Mouse (Mus musculus): Measurements from ENCODE around the gene Ccdc12.

The Ccdc12 gene

GRCm38 (mm10) chr9:110709640-110710258 lies 53.4 kb downstream of the Ccdc12 start:
- DNase-seq (ENCODE audit: low spot score) = peak; percentile 84

GRCm38 (mm10) chr9:110711532-110711931 lies 55.2 kb downstream of the Ccdc12 start:
- no peak for DNase-seq (ENCODE audit: low spot score)

DNA sequence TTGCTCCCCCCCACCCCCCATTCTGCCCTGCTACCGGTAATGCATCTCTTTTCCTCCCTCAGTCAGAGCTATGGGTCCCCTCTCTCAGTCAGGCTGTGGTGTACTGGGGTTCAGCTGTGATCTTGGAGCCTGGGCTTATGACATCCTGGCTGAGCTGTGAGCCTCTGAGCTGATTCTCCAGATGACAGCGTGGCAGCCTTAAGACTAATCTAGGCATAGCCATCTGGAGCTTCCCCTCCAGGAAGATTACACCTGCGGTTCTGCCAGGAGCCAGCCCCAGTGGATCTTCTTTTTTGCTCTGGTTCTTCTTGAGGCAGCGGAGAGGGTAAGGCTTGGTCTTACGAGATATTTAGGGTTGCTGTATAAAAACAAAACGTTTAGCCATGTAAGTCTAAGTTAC lies 55.7 kb downstream of the Ccdc12 start:
- DNase-seq (ENCODE audit: low spot score) = no peak

- DNase-seq (ENCODE audit: low spot score) = no peak
Measured at GRCm38 (mm10) chr9:110712545-110712944, 56.2 kb downstream of the Ccdc12 start.

DNA sequence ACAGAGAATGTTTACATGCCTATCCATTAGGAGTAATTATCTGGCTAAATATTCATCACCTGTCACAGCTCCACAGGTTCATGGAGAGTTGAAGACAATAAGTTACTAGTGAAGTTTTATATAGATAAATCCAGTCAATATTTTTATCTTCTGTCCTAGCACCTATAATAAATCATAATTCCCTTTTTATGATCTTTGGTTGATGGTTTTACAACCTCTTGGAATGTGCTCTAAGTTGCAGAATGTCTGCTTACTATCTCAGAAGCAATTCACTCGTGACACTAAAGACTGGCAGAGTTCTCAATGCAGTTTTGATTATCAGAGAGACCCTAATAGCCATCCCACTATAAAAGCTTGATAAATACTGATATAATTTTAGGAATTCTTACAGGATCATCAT lies 57.1 kb downstream of the Ccdc12 start:
- DNase-seq (ENCODE audit: low spot score) = no peak

DNA sequence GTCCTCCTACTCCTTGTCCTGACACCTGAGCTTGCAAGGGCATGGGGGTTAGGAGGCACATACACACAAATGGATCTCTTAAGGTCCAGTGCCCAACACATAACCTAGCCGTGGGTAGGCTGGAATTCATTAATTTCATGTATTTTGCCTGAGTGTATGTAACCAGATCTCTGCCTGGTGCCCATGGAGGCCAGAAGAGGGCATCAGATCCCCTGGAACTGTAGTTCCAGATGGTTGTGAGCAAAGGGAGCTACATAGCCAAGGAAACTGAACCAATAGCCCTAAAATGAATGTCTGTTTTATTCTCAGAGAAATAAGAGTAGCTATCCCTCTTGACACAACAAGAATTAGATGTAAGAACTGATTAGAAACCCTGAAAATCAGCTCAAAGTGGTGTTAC lies 59.1 kb downstream of the Ccdc12 start:
- DNase-seq (ENCODE audit: low spot score) = no peak

DNA sequence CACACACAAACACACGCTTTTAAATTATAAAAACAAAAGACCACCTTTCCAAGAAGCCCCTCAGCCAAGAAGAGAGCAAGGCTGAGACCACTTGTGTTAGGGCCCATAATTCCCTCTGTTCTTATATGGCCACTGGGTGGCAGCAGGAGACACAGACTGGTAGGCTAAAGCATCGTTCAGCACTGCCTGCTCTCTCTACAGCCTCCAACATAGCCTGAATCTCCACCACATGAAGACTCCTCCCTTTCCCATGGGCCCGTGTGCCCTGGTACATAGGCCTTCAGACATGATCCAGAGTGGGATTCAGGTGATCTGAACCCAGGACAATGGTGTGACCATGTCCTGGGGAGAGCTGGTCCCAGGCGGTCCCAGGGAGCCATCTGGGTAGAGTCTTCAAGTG lies 60.5 kb downstream of the Ccdc12 start:
- DNase-seq (ENCODE audit: low spot score) = peak; percentile 79

GRCm38 (mm10) chr9:110718071-110718470 lies 61.8 kb downstream of the Ccdc12 start:
- DNase-seq (ENCODE audit: low spot score) = no peak

DNA sequence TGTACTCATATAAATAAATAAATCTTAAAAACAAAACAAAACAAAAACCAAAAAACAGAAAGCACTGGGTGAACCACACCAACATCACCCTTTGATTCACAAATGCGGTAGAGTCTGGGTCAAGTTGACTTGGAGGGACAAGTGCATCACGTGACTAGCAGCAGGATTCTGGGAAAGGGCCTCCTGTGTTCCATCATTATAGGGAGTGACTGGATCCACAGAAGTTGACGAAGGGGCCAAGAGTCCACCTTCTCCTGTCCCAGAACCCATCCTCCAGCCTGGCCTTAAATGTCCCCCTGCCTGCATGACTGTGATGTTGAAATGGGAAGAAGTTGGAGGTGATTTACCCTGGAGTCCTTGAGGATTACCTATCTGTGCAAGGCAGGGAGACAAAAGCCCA lies 62.5 kb downstream of the Ccdc12 start:
- no peak for DNase-seq (ENCODE audit: low spot score)

GRCm38 (mm10) chr9:110719977-110720376 lies 63.7 kb downstream of the Ccdc12 start:
- no peak for DNase-seq (ENCODE audit: low spot score)

DNA sequence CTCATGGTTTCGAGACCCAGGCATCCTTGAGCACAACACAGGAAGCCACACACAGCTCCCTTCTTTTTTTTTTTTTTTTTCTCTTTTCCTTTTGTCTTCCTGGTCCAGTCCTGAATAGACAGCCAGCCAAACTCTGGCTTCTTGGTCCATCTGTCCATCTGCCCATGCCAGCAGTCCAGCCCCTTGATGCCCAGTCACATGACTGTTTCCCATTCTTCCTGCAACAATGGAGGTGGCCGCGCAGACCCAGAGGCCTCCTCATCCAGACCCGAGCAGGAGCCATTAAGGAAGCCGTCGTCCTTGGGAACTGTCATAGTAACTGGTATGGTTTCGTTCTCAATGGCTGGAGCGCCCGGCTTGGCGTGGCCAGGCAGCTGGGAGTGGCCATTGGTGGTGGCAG lies 65.8 kb downstream of the Ccdc12 start:
- DNase-seq (ENCODE audit: low spot score) = no peak

GRCm38 (mm10) chr9:110725721-110726135 lies 69.4 kb downstream of the Ccdc12 start:
- peak; percentile 48 for DNase-seq (ENCODE audit: low spot score)

DNA sequence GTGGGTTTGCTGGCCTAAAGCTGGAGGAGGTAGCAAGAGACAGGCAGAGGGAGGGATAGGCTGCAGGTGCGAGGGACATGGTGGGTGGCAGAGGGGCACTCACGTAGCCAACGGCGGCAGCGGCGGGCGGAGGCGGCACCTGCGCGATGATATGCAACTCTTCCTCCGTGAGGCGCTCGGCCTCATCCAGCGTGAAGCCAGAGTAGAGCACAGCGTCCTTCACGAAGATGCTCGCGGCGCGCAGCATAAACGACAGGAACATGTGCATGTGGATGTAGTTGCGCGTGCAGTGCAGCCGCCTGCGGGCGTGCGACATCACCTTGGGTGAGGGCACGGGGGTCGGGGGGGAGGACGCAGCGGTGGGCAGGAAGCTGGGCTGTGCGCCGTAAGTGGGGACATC lies 70.6 kb downstream of the Ccdc12 start:
- no peak for DNase-seq (ENCODE audit: low spot score)

DNA sequence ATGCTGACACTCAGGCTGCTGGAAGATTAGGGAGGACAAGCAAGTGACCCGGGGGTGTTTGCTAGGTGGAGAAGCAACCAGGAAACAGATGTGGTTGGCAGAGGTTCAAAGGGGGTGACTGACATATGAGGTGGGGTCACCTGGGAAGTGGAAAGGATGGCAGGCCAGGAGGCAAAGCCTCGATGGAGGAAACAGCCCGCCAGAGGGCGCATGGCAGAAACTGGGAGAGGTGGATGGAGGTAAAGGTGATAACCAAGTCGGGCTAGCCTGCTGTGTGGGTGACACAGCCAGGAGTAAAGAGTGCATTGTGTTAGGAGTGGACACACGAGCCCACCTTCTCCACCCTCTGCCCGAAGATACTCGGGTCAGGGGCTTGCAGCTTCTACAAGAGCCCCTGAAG lies 73.5 kb downstream of the Ccdc12 start:
- peak; percentile 39 for DNase-seq (ENCODE audit: low spot score)

DNA sequence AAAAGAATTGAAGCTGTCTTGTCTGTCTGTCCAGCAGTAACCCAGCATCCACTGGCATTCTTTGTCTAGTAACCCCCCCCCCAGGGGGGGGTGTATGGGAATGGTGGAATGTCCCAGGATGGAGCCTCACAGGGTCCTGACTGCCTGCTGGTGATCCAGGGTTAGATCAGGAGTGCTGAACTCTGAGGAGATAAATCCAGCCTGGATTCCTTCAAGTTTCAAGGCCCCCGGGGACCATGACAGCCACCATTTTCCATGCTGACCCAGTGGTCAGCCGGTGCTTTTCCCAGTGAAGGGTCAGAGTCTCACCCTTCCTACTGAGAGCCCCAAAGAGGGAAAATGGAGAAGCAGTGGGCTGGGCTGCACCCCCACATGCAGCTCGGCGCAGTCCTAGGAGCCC lies 75.6 kb downstream of the Ccdc12 start:
- no peak for DNase-seq (ENCODE audit: low spot score)

GRCm38 (mm10) chr9:110732623-110733022 lies 76.3 kb downstream of the Ccdc12 start:
- DNase-seq (ENCODE audit: low spot score) = peak; percentile 37

DNA sequence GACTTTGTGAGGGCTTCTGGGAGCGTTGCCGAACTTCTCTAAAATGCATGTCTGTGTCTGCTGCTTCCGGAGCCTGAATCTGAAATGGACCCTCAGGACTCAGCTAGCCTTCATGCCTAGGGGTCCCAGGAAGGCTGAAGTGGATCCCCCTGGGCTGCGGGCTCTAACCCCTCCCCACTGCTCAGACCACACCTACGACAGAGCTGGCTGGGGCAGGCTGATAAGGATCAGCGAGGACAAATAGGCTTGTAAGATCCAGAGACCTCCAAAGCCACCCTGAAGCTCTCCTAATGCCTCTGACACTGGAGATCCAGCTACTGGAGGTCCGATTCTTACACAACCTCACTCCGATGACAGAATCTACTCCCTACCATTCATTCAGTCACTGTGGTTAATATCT lies 76.8 kb downstream of the Ccdc12 start:
- no peak for DNase-seq (ENCODE audit: low spot score)

- no peak for DNase-seq (ENCODE audit: low spot score)
Measured at GRCm38 (mm10) chr9:110734154-110734553, 77.9 kb downstream of the Ccdc12 start.

DNA sequence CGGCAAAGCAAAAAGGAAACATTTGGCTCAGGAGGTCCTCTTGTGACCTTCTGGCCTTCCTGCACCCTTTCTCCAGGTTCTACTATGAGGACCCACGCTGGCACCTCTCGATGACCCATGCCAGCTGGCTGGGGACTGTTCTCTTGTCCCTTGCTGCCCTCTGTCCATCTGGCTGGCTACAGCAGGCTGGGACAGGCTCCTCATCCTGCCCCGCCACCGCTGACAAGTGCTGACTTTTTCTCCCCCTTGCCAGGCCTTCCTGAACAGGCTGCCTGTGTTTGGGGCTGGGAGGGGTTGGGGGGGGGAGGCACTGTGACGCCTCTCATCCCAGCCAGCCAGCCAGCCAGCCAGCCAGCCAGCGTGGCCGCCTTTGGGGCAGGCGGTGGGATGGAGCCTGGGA lies 80.1 kb downstream of the Ccdc12 start:
- no peak for DNase-seq (ENCODE audit: low spot score)

GRCm38 (mm10) chr9:110738054-110738453 lies 81.8 kb downstream of the Ccdc12 start:
- no peak for DNase-seq (ENCODE audit: low spot score)

- DNase-seq (ENCODE audit: low spot score) = no peak
Measured at GRCm38 (mm10) chr9:110739961-110740360, 83.7 kb downstream of the Ccdc12 start.

DNA sequence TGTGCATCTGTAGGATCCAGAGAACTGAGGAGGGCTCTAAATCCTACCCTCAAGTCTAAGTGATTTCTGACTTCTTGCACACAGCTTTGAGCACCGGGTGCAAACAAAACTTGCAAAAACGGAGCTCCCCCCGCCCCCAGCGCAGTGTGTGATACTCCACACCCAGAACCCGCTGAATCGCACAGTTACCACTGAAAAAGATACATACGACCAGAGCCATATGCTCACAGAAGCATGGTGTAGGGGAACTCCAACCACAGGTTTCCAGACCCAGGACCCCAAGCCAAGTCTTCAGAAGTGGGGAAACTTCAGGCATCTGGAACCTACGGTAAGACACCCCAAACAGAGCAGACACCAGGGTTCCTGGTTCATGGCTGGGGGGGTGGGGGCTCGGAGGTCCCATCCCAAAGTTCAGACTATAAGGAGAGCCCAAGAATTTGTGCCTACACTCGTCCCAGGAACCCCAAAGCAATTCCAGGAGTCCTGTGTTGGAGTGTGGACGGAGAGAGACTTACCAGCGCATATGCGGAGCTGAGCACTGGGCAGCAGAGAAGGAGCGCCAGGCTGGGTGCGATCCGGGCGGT lies 85.5 kb downstream of the Ccdc12 start, which contains the start of gene Myl3:
Myl3 (plus strand) TSS at position 151 of the 584 bp plus-strand sequence.
- no peak for DNase-seq (ENCODE audit: low spot score)

DNA sequence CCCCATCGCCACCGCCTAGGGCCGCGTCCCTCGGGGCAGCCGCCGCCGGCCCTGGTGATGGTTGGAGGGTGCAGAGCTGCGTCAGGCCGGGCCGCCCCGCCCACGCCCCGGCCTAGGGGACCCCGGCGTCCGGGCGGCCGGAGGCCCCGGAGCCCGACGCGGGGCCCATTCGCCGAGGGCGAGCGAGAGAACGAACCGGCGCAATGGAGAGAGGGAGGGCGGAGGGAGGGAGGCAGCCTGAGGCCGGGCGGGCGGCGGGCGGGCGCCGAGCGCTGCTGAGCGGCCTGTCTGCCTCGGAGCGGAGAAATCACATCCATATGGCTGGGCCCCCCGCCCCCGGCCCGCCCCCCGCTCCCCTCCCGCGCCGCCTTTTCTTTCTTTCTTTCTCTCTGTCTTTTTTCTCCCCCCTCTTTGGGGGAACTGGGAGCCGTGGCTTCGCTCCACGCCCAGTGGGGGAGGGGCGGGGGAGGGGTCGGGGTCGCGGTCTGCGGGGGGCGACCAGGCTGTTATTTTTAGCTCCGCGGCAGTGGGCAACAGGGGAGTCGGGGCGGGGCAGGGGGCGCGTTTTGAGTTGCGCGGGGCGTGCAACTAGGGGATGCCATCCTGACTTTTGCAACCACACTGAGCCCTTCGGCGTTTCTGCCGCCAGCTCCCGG lies 86.1 kb downstream of the Ccdc12 start:
- no peak for DNase-seq (ENCODE audit: low spot score)

Data from layer of hippocampus, adult 11-12 months (tissue).